Mouse (Mus musculus): Measurements from ENCODE around the gene Ppp1r12b. TPM values are rescaled to one million over a fixed set of nuclear protein-coding genes. Genes with fewer than 3 reads are reported as not detected.

The Ppp1r12b gene
- polyA plus RNA-seq, 1 experiment from 2014 or later = 12.5 TPM

DNA sequence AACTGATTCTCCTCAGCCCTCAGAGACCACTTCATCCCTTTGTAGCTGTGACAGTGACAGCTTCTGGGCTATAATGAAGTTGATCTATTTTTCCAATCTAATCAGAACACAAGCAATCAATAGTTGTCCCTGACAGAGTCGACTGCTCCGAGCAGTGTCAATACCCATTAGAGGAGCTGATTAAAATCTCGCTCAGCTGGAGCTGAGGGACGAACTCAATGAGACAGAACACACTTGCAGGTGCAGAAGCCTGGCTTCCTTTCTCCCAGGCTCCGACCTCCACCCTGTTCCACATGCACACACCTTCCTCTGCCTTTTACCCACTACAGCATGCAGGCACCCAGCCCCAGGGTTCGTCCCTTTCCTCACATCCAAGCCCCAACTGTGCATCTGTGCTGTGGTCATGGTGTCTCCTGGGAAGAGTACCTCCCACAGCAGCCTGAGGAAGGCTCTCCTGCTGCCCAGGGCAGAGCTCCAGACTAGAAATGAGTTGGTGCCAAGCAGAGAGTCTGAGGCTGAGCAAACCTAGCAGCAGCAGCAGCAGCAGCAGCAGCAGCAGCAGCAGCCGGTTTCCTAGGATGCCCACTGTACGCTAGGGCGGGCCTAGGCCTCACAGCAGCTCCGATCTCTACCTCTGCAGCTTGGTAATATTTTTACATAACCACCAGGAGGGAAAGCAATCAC lies 199.4 kb downstream of the Ppp1r12b start:
- H3K27ac ChIP-seq (replicated peaks) = peak overlapping the region; percentile 61
- no peak overlapping the region for H3K4me2 ChIP-seq (replicated peaks; ENCODE audit: low read depth)
- peaks cover 8% of the 10 kb centered on the region; the same call in 1 of the 2 replicates for H3K36me3 ChIP-seq (ENCODE audit: control insufficient read depth, insufficient read depth, low read length)
- 67% methylated on average over 10 of the region's 10 CpGs for WGBS
- H3K27me3 ChIP-seq (ENCODE audit: control insufficient read depth, insufficient read depth, low read length) = no peaks in the 10 kb centered on the region
- peaks cover 9% of the 10 kb centered on the region for H3K4me1 ChIP-seq (replicated peaks; ENCODE audit: control insufficient read depth, insufficient read depth)
- no peak for TF ChIP-seq EP300 (optimal IDR thresholded peaks at IDR 0.05)
- TF ChIP-seq CTCF (IDR thresholded peaks at IDR 0.05; ENCODE audit: low read depth) = no peak
- H3K4me3 ChIP-seq (ENCODE audit: low read depth, low read length) = no peak overlapping the region
- no peaks in the 10 kb centered on the region for H3K9me3 ChIP-seq (ENCODE audit: control insufficient read depth, low read length)
- no peak for DNase-seq (ENCODE audit: low spot score)
- no peak overlapping the region for H3K9ac ChIP-seq (ENCODE audit: low read length)
- ATAC-seq (ENCODE audit: low FRiP score, low TSS enrichment) = no peak

DNA sequence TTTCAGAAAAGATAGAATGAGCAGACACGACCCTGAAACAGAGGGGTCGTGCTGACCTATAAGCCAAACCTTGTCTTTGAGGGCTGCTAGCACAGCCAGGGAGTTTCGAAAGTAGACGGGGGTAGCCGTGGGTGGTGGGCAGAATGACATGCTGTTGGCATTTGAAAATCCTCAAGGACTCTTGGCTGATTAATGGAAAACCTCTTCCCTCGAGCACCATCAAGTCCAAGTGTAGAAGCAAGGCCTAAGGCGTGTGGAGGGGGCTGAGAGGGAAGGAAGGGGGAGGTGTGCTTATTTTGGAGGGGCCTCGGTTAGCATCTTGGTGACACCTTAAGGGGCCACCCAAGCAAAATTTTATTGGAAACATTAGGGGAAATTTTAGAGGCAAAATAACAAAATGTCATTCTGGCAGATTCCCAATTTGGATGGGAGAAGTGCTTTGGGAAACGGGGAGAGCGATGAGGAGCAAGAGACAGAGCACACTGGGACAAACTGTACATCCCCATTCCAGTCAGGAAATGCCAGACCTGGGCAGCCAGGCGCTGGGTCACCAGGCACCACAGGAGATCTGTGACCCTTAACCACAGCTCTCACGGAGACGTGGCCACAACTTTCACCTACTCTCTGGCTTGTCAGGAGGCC lies 200.1 kb downstream of the Ppp1r12b start:
- H3K9me3 ChIP-seq (ENCODE audit: control insufficient read depth, low read length) = no peaks in the 10 kb centered on the region
- no peak overlapping the region for H3K4me3 ChIP-seq (ENCODE audit: low read depth, low read length)
- H3K36me3 ChIP-seq (ENCODE audit: control insufficient read depth, insufficient read depth, low read length) = peaks cover 8% of the 10 kb centered on the region; the same call in 1 of the 2 replicates
- WGBS = 48% methylated on average over 13 of the region's 13 CpGs
- DNase-seq (ENCODE audit: low spot score) (no peak), ATAC-seq (ENCODE audit: low FRiP score, low TSS enrichment) (no peak)
- no peaks in the 10 kb centered on the region for H3K27me3 ChIP-seq (ENCODE audit: control insufficient read depth, insufficient read depth, low read length)
- H3K27ac ChIP-seq (replicated peaks) = peak overlapping the region; percentile 56
- H3K4me2 ChIP-seq (replicated peaks; ENCODE audit: low read depth) = no peak overlapping the region
- peaks cover 7% of the 10 kb centered on the region for H3K4me1 ChIP-seq (replicated peaks; ENCODE audit: control insufficient read depth, insufficient read depth)
- peak overlapping the region; percentile 8; the same call in 1 of the 2 replicates for H3K9ac ChIP-seq (ENCODE audit: low read length)
- TF ChIP-seq EP300 (optimal IDR thresholded peaks at IDR 0.05) (no peak), CTCF (IDR thresholded peaks at IDR 0.05; ENCODE audit: low read depth) (no peak)

DNA sequence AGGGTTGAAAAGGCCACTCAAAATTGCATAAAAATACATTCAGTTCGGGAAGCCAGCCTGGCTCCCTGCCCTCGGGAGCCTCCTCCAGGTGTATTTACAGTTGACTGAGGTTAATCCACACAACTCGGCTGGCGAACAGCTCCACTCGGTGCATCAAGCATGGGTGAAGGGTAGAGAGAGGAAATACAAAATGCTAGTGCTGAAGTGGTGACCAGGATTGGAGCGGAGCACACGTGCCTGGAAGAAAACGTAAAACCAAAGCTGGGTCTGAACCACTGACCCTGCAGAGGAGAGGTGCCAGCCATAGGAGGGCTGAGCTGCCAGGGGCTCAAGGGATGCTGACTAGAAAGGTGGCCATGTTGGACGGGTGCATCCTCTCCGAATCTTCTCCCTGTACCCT lies 200.9 kb downstream of the Ppp1r12b start:
- no peaks in the 10 kb centered on the region for H3K9me3 ChIP-seq (ENCODE audit: control insufficient read depth, low read length)
- H3K9ac ChIP-seq (ENCODE audit: low read length) = no peak overlapping the region
- no peak overlapping the region for H3K4me3 ChIP-seq (ENCODE audit: low read depth, low read length)
- no peaks in the 10 kb centered on the region for H3K27me3 ChIP-seq (ENCODE audit: control insufficient read depth, insufficient read depth, low read length)
- H3K27ac ChIP-seq (replicated peaks) = peak overlapping the region; percentile 56
- TF ChIP-seq EP300 (optimal IDR thresholded peaks at IDR 0.05) = no peak
- TF ChIP-seq CTCF (IDR thresholded peaks at IDR 0.05; ENCODE audit: low read depth) = no peak
- H3K4me2 ChIP-seq (replicated peaks; ENCODE audit: low read depth) = no peak overlapping the region
- WGBS = 47% methylated on average over 10 of the region's 10 CpGs
- H3K36me3 ChIP-seq (ENCODE audit: control insufficient read depth, insufficient read depth, low read length) = 0 out of 2 replicates have a peak, but pooled peaks cover 5% of the 10 kb centered on the region
- peaks cover 10% of the 10 kb centered on the region for H3K4me1 ChIP-seq (replicated peaks; ENCODE audit: control insufficient read depth, insufficient read depth)
- DNase-seq (ENCODE audit: low spot score) (no peak), ATAC-seq (ENCODE audit: low FRiP score, low TSS enrichment) (no peak)

DNA sequence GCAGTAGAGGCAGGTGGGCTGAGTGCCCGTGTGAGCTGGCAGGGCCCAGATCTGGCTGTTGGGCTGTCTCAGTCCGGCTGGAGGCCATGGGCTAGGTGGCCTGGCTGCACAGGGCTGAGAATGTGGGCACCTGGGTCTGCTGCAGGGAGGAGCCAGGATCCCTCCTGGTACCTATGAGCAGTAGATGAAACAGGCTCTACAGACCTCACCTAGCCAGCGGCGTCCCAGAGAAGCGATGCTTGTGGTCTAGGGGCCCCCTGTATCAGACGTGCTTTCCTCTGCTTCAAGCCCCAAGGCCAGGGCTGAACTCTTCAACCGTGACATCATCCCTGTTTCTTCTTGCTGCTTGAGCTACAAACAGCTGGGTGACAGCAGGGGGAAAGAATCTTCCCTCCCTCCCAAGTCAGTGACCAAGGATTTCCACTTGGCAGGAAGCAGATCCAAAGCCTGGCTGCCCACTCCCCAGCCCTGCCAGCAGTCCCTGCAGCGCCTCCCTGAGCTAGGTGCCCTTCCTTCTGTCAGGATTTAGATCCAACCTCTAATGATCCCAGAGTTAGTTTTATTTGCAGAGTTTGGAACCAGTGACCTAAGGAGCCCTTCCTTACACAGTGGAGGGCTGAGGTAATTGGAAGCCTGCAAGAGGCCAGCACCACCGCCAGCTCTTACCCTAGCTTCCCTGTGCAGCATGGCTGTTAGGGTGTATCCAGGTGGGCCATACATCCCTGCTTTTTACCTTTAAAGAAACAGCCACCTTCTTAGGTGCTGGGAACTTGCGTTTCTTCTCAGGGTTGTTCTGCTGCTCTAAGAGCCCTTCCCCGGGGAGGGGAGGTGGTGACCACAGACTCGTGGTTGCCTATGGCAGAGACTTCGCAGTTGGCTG lies 201.8 kb downstream of the Ppp1r12b start:
- Histone ChIP-seq H3K27me3 (ENCODE audit: control insufficient read depth, insufficient read depth, low read length) (no peaks in the 10 kb centered on the region), H3K9ac (ENCODE audit: low read length) (0 out of 2 replicates have a peak overlapping the region, but pooled peaks have one; percentile 43), H3K9me3 (ENCODE audit: control insufficient read depth, low read length) (no peaks in the 10 kb centered on the region), H3K36me3 (ENCODE audit: control insufficient read depth, insufficient read depth, low read length) (0 out of 2 replicates have a peak, but pooled peaks cover 5% of the 10 kb centered on the region), H3K4me2 (replicated peaks; ENCODE audit: low read depth) (no peak overlapping the region), H3K4me3 (ENCODE audit: low read depth, low read length) (no peak overlapping the region), H3K4me1 (replicated peaks; ENCODE audit: control insufficient read depth, insufficient read depth) (peaks cover 14% of the 10 kb centered on the region), H3K27ac (replicated peaks) (peak overlapping the region; percentile 86)
- WGBS = 34% methylated on average over 13 of the region's 13 CpGs
- DNase-seq (ENCODE audit: low spot score) = peak; percentile 42
- TF ChIP-seq CTCF (IDR thresholded peaks at IDR 0.05; ENCODE audit: low read depth) (peak; percentile 37; the same call in 1 of the 2 replicates), EP300 (optimal IDR thresholded peaks at IDR 0.05) (no peak)
- ATAC-seq (ENCODE audit: low FRiP score, low TSS enrichment) = peak; percentile 69; the same call in 1 of the 2 replicates

DNA sequence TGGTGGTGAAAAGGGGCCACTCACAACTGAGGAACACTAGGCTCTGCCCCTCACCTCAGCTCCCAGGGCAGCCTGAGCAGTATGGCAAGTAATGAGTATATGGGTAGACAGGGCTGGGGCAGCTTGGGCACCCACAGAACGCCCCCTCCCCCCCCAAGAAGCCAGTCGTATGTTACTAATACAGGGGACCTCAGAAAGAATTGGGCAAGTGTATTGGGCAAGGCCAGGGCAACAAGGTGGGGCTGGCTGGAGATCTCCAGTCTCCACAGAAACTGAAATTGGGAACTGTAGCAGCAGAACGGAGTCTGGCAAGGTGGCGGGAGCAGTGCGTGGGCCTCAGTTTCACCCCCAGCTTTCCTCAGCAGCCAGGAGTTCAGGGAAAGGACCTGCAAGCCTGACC lies 203.3 kb downstream of the Ppp1r12b start:
- peaks cover 14% of the 10 kb centered on the region for H3K4me1 ChIP-seq (replicated peaks; ENCODE audit: control insufficient read depth, insufficient read depth)
- no peak overlapping the region for H3K4me2 ChIP-seq (replicated peaks; ENCODE audit: low read depth)
- peak overlapping the region; percentile 27 for H3K9ac ChIP-seq (ENCODE audit: low read length)
- ATAC-seq (ENCODE audit: low FRiP score, low TSS enrichment) (no peak), DNase-seq (ENCODE audit: low spot score) (no peak)
- 72% methylated on average over 5 of the region's 5 CpGs for WGBS
- no peak for TF ChIP-seq EP300 (optimal IDR thresholded peaks at IDR 0.05)
- TF ChIP-seq CTCF (IDR thresholded peaks at IDR 0.05; ENCODE audit: low read depth) = no peak
- no peaks in the 10 kb centered on the region for H3K9me3 ChIP-seq (ENCODE audit: control insufficient read depth, low read length)
- H3K27me3 ChIP-seq (ENCODE audit: control insufficient read depth, insufficient read depth, low read length) = no peaks in the 10 kb centered on the region
- H3K4me3 ChIP-seq (ENCODE audit: low read depth, low read length) = no peak overlapping the region
- H3K27ac ChIP-seq (replicated peaks) = peak overlapping the region; percentile 56; the same call in 1 of the 2 replicates
- 0 out of 2 replicates have a peak, but pooled peaks cover 5% of the 10 kb centered on the region for H3K36me3 ChIP-seq (ENCODE audit: control insufficient read depth, insufficient read depth, low read length)
